Mouse (Mus musculus): ENCODE measurements around the gene Eya2. TPM values are rescaled to one million over a fixed set of nuclear protein-coding genes. Genes with fewer than 3 reads are reported as not detected.

The Eya2 gene
- total RNA-seq, 2 experiments from 2014 or later: 0.33 to 1.7 TPM

- ATAC-seq (replicated peaks; ENCODE audit: poor library complexity): no peak; the same call in 1 of the 2 replicates
These were observed 108.4 kb downstream of the Eya2 start for GRCm38 (mm10) chr2:165703033-165703805.

GRCm38 (mm10) chr2:165708266-165708665 lies 113.4 kb downstream of the Eya2 start:
- ATAC-seq (replicated peaks; ENCODE audit: poor library complexity): peak; percentile 60

GRCm38 (mm10) chr2:165716688-165717087 lies 121.9 kb downstream of the Eya2 start:
- peak; percentile 46; the same call in 1 of the 2 replicates for ATAC-seq (replicated peaks; ENCODE audit: poor library complexity)

GRCm38 (mm10) chr2:165717182-165718176 lies 122.6 kb downstream of the Eya2 start:
- no peak for ATAC-seq (replicated peaks; ENCODE audit: poor library complexity)

- ATAC-seq (replicated peaks; ENCODE audit: poor library complexity): no peak
These were observed 124.5 kb downstream of the Eya2 start for GRCm38 (mm10) chr2:165719382-165719781.

- 0 out of 2 replicates have a peak, but pooled peaks have one; percentile 44 for ATAC-seq (replicated peaks; ENCODE audit: poor library complexity)
These were observed 127.1 kb downstream of the Eya2 start for GRCm38 (mm10) chr2:165721941-165722340.

- ATAC-seq (replicated peaks; ENCODE audit: poor library complexity): no peak
These were observed 137.9 kb downstream of the Eya2 start for GRCm38 (mm10) chr2:165732552-165733238.

GRCm38 (mm10) chr2:165733701-165734100 lies 138.9 kb downstream of the Eya2 start:
- no peak for ATAC-seq (replicated peaks; ENCODE audit: poor library complexity)

- ATAC-seq (replicated peaks; ENCODE audit: poor library complexity): no peak
These were observed 141.5 kb downstream of the Eya2 start for GRCm38 (mm10) chr2:165736297-165736696.

- no peak for ATAC-seq (replicated peaks; ENCODE audit: poor library complexity)
These were observed 145.5 kb downstream of the Eya2 start for GRCm38 (mm10) chr2:165740381-165740780.

- ATAC-seq (replicated peaks; ENCODE audit: poor library complexity): no peak
These were observed 146.2 kb downstream of the Eya2 start for GRCm38 (mm10) chr2:165740982-165741381.

- ATAC-seq (replicated peaks; ENCODE audit: poor library complexity): no peak
These were observed 146.8 kb downstream of the Eya2 start for GRCm38 (mm10) chr2:165741526-165742050.

GRCm38 (mm10) chr2:165742210-165742786 lies 147.5 kb downstream of the Eya2 start:
- no peak for ATAC-seq (replicated peaks; ENCODE audit: poor library complexity)

- no peak for ATAC-seq (replicated peaks; ENCODE audit: poor library complexity)
These were observed 150.7 kb downstream of the Eya2 start for GRCm38 (mm10) chr2:165745306-165746098.

- ATAC-seq (replicated peaks; ENCODE audit: poor library complexity): peak; percentile 52; the same call in 1 of the 2 replicates
These were observed 153.1 kb downstream of the Eya2 start for GRCm38 (mm10) chr2:165747975-165748374.

GRCm38 (mm10) chr2:165748426-165748825 lies 153.6 kb downstream of the Eya2 start:
- no peak for ATAC-seq (replicated peaks; ENCODE audit: poor library complexity)

- peak; percentile 69 for ATAC-seq (replicated peaks; ENCODE audit: poor library complexity)
These were observed 156.2 kb downstream of the Eya2 start for GRCm38 (mm10) chr2:165751068-165751467.

GRCm38 (mm10) chr2:165752704-165753103 lies 157.9 kb downstream of the Eya2 start:
- peak; percentile 58 for ATAC-seq (replicated peaks; ENCODE audit: poor library complexity)

- ATAC-seq (replicated peaks; ENCODE audit: poor library complexity): no peak
These were observed 163.0 kb downstream of the Eya2 start for GRCm38 (mm10) chr2:165757799-165758198.
